Mouse (Mus musculus) T-helper 1 cell (primary cell): ENCODE results near the gene Acot13.

Experiments used
- in situ Hi-C: fragments of 300-600 bp; cut with MboI, MseI; formaldehyde crosslinking; loops from one replicate; pipeline ENCODE4 v1.15.1; 2025; ENCODE audit warnings: high pct_unique_total_duplicates

Gene Acot13

DNA sequence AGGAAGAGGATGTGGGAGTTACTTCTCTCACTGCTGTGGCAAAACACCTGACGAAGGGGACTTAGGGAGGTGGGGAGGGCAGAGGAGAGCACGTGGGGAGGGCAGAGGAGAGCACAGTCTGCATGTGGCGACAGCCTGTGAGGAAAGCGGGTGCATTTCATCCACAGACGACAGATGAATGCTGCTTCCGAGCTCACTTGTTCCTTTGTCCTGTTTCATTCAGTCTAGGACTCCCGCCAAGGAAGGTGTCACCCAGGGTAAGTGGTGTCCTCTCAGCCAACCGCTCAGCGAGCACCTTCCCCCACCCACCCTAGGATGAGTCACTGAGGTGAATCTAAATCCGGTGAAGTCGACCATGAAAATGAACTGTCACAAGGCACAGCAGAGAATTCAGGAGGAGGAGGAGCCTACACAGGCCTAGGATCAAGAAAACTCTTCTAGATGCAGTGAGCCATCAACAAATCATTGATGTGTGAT lies 45.3 kb downstream of the Acot13 start:
- in situ Hi-C loops: no loop called here

DNA sequence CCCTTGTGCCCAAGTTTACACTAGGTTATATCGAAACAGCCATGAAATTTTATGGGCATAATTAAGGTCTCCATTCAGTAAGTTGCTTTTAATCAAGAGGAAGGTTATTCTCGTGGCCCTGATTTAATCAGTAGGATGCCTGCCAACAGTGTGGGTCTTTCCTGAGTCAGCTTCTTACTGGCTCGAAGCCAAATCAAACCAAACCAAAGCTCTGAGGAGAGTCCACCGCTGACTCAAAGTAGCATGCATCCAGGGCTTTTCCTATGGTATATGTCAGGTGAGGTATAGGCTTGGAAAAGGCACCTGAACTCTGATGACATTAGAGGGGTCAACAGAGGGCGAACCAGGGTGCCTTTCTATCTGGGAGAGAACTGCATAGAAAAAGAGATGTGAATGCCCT lies 49.4 kb downstream of the Acot13 start:
- in situ Hi-C loops: no loop called here

DNA sequence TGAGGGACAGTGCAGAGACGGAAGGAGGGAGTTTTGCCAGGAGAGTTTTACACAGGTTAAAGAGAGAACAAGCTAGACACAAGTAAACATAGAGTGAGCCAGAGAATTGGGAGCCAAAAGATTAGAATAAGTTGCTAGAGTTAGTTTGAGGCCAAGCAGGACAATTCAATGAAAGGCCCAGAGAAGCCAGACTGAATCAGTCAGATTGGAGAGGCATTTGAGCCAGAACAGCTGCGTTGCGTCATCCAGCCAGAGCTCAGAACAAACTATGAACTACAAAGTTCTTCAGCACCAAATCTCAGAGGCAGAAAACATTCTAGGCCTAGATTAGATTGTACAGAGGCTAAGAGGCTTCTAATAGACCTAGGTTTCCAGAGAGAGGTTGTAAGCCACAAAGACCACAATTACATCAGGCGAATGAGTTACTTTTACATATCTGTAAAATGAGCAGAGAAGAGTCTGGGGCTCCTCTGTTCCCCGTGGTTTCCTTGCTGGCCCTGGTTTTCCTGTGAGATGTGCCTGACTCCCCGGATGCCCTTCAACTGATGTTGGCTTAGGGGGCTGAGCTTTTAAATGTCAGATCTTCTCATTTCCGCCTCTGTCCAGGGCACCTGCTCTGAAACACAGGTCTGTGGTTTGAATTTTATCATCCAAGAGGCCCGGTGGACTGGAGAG lies 52.5 kb downstream of the Acot13 start:
- in situ Hi-C loops: no loop called here

DNA sequence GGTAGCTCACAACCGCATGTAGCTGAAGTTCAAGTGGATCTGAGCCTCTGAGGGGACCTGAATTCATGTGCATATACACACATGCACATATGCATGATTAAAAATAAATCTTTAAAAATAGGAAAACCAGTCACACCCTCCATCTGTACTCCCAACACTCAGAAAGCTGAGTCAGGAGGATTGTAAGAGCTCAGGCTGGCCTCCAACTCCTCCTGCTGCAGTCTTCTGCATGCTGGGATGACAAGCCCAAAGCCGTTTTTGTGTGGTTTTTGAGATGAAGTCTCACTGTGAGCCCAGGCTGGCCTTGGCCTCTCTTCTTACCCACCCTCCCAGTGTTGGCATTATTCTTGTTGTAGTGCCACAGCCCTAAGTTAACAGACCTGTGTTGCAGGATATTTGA lies 53.3 kb downstream of the Acot13 start:
- in situ Hi-C loops: no loop called here

DNA sequence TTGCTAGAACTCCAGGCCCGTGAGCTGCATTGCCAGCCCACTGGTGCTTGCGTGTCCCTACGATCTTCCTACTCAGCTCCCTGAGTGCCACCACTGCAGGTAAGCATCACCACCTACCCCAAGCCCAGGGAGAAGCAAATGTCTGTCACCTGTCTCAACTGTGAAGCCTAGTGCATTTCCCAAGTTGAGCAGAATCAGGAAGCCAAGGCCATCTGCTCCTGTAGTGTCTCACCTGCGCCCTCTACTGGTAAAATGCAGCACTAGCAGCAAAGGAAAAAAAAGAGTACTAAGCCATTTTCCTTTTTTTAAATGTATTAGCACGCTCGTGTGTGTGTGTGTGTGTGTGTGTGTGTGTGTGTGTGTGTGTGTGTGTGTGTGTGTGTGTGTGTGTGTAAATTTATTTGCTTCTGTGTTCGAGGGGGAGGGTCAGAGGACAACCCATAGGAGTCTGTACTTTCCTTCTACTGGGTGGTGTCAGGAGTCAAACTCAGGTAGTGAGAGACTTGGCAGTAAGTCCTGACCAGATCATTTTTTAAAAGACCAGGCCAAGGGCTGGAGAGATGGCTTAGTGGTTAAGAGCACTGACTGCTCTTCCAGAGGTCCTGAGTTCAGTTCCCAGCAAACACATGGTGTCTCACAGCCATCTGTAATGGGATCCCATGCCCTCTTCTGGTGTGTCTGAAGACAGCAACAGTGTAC lies 55.0 kb downstream of the Acot13 start:
- in situ Hi-C loops: no loop called here

DNA sequence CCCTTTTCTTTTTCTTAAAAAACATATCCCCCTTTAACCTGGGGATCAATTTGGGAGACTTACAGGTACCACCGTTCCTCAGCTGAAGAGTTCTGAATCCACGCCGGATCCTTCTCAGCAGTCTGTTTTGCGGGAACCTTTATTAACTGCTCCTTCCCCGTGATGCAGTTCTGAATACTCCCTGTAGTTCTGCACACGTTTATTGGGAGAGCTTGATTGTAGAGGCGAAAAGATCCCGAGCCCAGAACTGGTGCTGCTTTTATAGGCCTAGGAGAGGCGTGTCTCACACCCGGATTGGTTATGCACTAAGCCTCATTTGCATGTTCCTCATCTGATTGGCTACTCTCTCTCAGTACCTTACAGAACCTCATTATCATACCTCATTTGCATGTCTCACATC lies 59.9 kb downstream of the Acot13 start:
- in situ Hi-C loops: loop anchor here (25.0 kb wide), 1 partner anchor 1009 kb away; the partner anchor contains the start of genes Hist1h1a, Hist1h2ab, Hist1h3a and Hist1h3b
